Mouse (Mus musculus): ENCODE data around the gene Cul4b. TPM values are rescaled to one million over a fixed set of nuclear protein-coding genes. Genes with fewer than 3 reads are reported as not detected.
"Not testable (repeated sequence)": the region's sequence is repeated elsewhere in the genome, so short reads cannot be mapped to it uniquely, and the experiment has no call there.

The Cul4b gene
- polyA plus RNA-seq, 1 experiment from 2014 or later, result 81.9 TPM

DNA sequence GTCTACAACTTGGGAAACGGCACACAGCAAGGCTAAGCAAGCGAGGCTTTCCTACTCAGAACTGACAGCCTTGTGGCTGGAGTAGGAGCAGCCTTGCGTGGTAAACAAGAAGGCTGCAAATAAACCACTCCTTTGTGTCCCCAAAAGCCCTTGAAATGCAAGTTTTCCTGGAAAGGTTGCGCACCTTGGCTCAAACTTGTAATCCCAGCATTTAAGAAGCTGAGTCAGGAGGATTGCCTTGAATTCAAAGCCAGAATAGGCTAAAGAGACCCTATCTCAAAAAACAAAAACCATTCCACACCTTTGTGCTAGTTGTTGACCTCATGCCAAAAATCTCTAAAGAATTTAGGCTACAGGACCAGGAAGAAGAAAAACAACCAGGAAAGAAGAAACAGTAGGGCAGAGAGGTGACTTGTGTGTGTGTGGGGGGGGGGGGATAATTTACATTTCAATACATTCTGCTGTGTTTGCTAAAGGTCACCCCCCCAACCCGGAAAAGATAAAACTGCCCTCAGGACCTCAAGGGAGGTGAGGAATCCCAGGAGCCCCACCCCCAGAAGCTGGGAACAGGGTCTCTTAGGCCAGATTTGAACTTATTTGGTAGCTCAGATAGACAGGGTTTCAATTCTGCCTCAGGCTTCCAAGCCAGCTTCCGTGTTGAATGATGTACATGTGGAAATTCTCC lies 9.3 kb downstream of the Cul4b start:
- 71% methylated on average over 6 of the region's 6 CpGs for WGBS
- no peaks in the 10 kb centered on the region for H3K36me3 ChIP-seq (replicated peaks; ENCODE audit: control insufficient read depth, insufficient read depth, low read depth, low read length)
- no peak overlapping the region for H3K9ac ChIP-seq (replicated peaks; ENCODE audit: low read length)
- no peaks in the 10 kb centered on the region for H3K27me3 ChIP-seq (ENCODE audit: control insufficient read depth, insufficient read depth, low read length)
- no peaks in the 10 kb centered on the region for H3K4me1 ChIP-seq (ENCODE audit: control insufficient read depth, insufficient read depth, low read length)
- no peak for ATAC-seq (replicated peaks; ENCODE audit: insufficient number of reproducible peaks, low FRiP score, low TSS enrichment, low read depth)
- no peak overlapping the region for H3K27ac ChIP-seq (replicated peaks; ENCODE audit: low read depth, low read length)
- DNase-seq (ENCODE audit: low spot score), result no peak
- no peak overlapping the region for H3K4me2 ChIP-seq (ENCODE audit: low read depth, low read length)
- no peak overlapping the region for H3K4me3 ChIP-seq (ENCODE audit: low read depth, low read length)
- H3K9me3 ChIP-seq (replicated peaks; ENCODE audit: control insufficient read depth, low read length), result no peaks in the 10 kb centered on the region

DNA sequence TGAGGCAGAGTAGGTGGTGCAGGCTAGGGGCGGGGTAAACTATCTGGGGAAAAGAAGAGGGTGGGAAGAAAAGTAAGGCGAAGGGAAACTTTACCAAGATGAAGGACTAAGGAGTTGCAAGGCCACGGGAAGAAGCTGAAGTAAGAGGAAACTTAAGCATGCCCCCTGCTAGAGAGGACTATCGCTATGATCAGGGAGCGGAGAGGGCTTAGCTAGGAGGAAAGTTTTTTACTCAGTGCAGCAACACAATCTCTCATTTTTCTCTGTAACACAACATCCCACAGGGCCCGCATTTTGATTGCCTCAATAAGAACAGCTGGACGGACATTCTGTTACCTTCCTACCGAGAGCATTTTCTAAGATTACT lies 10.8 kb downstream of the Cul4b start:
- WGBS, result 10% methylated on average over 8 of the region's 8 CpGs
- peak overlapping the region; percentile 49 for H3K4me3 ChIP-seq (ENCODE audit: low read depth, low read length)
- DNase-seq (ENCODE audit: low spot score) (no peak), ATAC-seq (replicated peaks; ENCODE audit: insufficient number of reproducible peaks, low FRiP score, low TSS enrichment, low read depth) (no peak; the same call in 1 of the 2 replicates)
- H3K36me3 ChIP-seq (replicated peaks; ENCODE audit: control insufficient read depth, insufficient read depth, low read depth, low read length), result no peaks in the 10 kb centered on the region
- peak overlapping the region; percentile 59; the same call in 1 of the 2 replicates for H3K27ac ChIP-seq (replicated peaks; ENCODE audit: low read depth, low read length)
- H3K9ac ChIP-seq (replicated peaks; ENCODE audit: low read length), result peak overlapping the region; percentile 53
- H3K4me1 ChIP-seq (ENCODE audit: control insufficient read depth, insufficient read depth, low read length), result no peaks in the 10 kb centered on the region
- H3K4me2 ChIP-seq (ENCODE audit: low read depth, low read length), result peak overlapping the region; percentile 33
- H3K9me3 ChIP-seq (replicated peaks; ENCODE audit: control insufficient read depth, low read length), result no peaks in the 10 kb centered on the region
- no peaks in the 10 kb centered on the region for H3K27me3 ChIP-seq (ENCODE audit: control insufficient read depth, insufficient read depth, low read length)

DNA sequence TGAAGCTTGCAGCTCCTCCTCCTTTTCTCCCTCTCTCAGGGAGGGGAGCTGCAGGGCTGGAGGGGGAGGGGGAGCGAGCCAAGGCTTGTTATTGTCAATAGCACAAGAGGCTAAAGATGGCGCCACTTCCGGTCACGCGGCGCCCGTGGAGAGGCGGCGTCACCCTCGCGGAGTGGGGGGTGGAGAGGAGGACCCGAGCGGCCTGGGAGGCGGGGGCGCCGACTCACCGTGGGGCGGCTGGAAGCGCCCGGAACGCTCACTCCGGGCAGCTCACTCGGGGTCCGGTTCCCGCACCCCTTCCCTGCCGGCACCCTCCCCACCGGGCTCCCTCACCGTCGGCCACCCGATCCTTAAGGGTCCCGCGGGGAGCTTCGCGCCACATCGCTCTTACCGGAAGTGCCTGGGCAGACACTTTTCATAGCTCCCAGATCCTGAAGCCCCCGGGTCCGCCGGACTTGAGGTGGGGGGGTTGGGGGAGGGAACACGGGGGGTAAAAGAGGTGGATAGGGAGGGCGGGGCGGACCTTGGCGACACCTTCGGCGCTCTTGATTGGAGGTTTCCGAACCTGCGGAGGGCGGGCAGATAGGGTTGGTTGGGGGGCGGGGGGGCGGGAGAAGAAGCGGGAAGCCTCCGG lies 11.3 kb downstream of the Cul4b start:
- peak overlapping the region; percentile 68 for H3K9ac ChIP-seq (replicated peaks; ENCODE audit: low read length)
- DNase-seq (ENCODE audit: low spot score) (peak; percentile 89), ATAC-seq (replicated peaks; ENCODE audit: insufficient number of reproducible peaks, low FRiP score, low TSS enrichment, low read depth) (peak; percentile 95)
- H3K27ac ChIP-seq (replicated peaks; ENCODE audit: low read depth, low read length), result peak overlapping the region; percentile 86
- WGBS, result 11% methylated on average over 11 of the region's 52 CpGs
- no peaks in the 10 kb centered on the region for H3K27me3 ChIP-seq (ENCODE audit: control insufficient read depth, insufficient read depth, low read length)
- H3K4me1 ChIP-seq (ENCODE audit: control insufficient read depth, insufficient read depth, low read length), result no peaks in the 10 kb centered on the region
- no peaks in the 10 kb centered on the region for H3K36me3 ChIP-seq (replicated peaks; ENCODE audit: control insufficient read depth, insufficient read depth, low read depth, low read length)
- peak overlapping the region; percentile 49 for H3K4me3 ChIP-seq (ENCODE audit: low read depth, low read length)
- H3K4me2 ChIP-seq (ENCODE audit: low read depth, low read length), result no peak overlapping the region
- no peaks in the 10 kb centered on the region for H3K9me3 ChIP-seq (replicated peaks; ENCODE audit: control insufficient read depth, low read length)

- WGBS, result 21% methylated on average over 13 of the region's 19 CpGs
Observed at GRCm38 (mm10) chrX:38563941-38564541, 12.0 kb downstream of the Cul4b start.

GRCm38 (mm10) chrX:38553255-38553654 lies 22.7 kb downstream of the Cul4b start:
- H3K4me3 ChIP-seq (ENCODE audit: low read depth, low read length), result no peak overlapping the region

More at GRCm38 (mm10) chrX:38563941-38564541, 12.0 kb downstream of the Cul4b start:
- Histone ChIP-seq H3K27me3 (ENCODE audit: control insufficient read depth, insufficient read depth, low read length) (no peaks in the 10 kb centered on the region), H3K36me3 (replicated peaks; ENCODE audit: control insufficient read depth, insufficient read depth, low read depth, low read length) (no peaks in the 10 kb centered on the region), H3K27ac (replicated peaks; ENCODE audit: low read depth, low read length) (peak overlapping the region; percentile 86), H3K9me3 (replicated peaks; ENCODE audit: control insufficient read depth, low read length) (no peaks in the 10 kb centered on the region), H3K4me3 (ENCODE audit: low read depth, low read length) (peak overlapping the region; percentile 49), H3K4me2 (ENCODE audit: low read depth, low read length) (peak overlapping the region; percentile 59), H3K9ac (replicated peaks; ENCODE audit: low read length) (peak overlapping the region; percentile 68), H3K4me1 (ENCODE audit: control insufficient read depth, insufficient read depth, low read length) (no peaks in the 10 kb centered on the region)
- ATAC-seq (replicated peaks; ENCODE audit: insufficient number of reproducible peaks, low FRiP score, low TSS enrichment, low read depth) (no peak; the same call in 1 of the 2 replicates), DNase-seq (ENCODE audit: low spot score) (no peak)

GRCm38 (mm10) chrX:38514556-38514955 lies 61.4 kb downstream of the Cul4b start:
- Histone ChIP-seq H3K4me3 (ENCODE audit: low read depth, low read length) (no peak overlapping the region), H3K27ac (replicated peaks; ENCODE audit: low read depth, low read length) (no peak overlapping the region), H3K9me3 (replicated peaks; ENCODE audit: control insufficient read depth, low read length) (no peaks in the 10 kb centered on the region), H3K9ac (replicated peaks; ENCODE audit: low read length) (no peak overlapping the region), H3K4me1 (ENCODE audit: control insufficient read depth, insufficient read depth, low read length) (no peaks in the 10 kb centered on the region), H3K4me2 (ENCODE audit: low read depth, low read length) (no peak overlapping the region), H3K27me3 (ENCODE audit: control insufficient read depth, insufficient read depth, low read length) (no peaks in the 10 kb centered on the region), H3K36me3 (replicated peaks; ENCODE audit: control insufficient read depth, insufficient read depth, low read depth, low read length) (no peaks in the 10 kb centered on the region)
- ATAC-seq (replicated peaks; ENCODE audit: insufficient number of reproducible peaks, low FRiP score, low TSS enrichment, low read depth), result no peak
- 4% methylated on average over 7 of the region's 7 CpGs for whole genome bisulfite sequencing
- DNase-seq (ENCODE audit: low spot score), result peak; percentile 66

More at GRCm38 (mm10) chrX:38553255-38553654, 22.7 kb downstream of the Cul4b start:
- no peak overlapping the region for H3K4me2 ChIP-seq (ENCODE audit: low read depth, low read length)
- ATAC-seq (replicated peaks; ENCODE audit: insufficient number of reproducible peaks, low FRiP score, low TSS enrichment, low read depth), result no peak
- H3K9ac ChIP-seq (replicated peaks; ENCODE audit: low read length), result no peak overlapping the region
- no peaks in the 10 kb centered on the region for H3K4me1 ChIP-seq (ENCODE audit: control insufficient read depth, insufficient read depth, low read length)
- no peaks in the 10 kb centered on the region for H3K27me3 ChIP-seq (ENCODE audit: control insufficient read depth, insufficient read depth, low read length)
- H3K36me3 ChIP-seq (replicated peaks; ENCODE audit: control insufficient read depth, insufficient read depth, low read depth, low read length), result no peaks in the 10 kb centered on the region
- no peak for DNase-seq (ENCODE audit: low spot score)
- H3K27ac ChIP-seq (replicated peaks; ENCODE audit: low read depth, low read length), result no peak overlapping the region
- no peaks in the 10 kb centered on the region for H3K9me3 ChIP-seq (replicated peaks; ENCODE audit: control insufficient read depth, low read length)

DNA sequence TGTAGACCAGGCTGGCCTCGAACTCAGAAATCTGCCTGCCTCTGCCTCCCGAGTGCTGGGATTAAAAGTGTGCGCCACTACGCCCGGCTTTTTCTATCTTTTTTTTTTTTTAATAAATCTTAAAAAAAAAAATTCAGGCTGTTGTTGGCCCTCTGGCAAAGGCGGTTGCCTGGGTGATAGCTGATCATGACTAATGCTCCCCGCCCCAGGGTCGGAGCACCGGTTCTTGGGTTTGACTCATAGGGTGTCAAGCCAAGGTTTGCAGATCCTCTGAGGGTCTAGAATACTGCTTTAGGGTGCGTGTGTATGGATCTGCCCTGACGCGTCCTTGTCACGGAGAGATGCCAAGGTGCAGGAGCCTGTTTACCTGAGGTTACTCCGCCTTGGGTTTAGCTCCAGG lies 71.2 kb downstream of the Cul4b start:
- DNase-seq (ENCODE audit: low spot score), result no peak
- 92% methylated on average over 13 of the region's 14 CpGs for WGBS
- Histone ChIP-seq H3K4me1 (ENCODE audit: control insufficient read depth, insufficient read depth, low read length) (no peaks in the 10 kb centered on the region), H3K4me3 (ENCODE audit: low read depth, low read length) (no peak overlapping the region), H3K27me3 (ENCODE audit: control insufficient read depth, insufficient read depth, low read length) (no peaks in the 10 kb centered on the region), H3K27ac (replicated peaks; ENCODE audit: low read depth, low read length) (no peak overlapping the region), H3K9me3 (replicated peaks; ENCODE audit: control insufficient read depth, low read length) (no peaks in the 10 kb centered on the region), H3K4me2 (ENCODE audit: low read depth, low read length) (no peak overlapping the region), H3K36me3 (replicated peaks; ENCODE audit: control insufficient read depth, insufficient read depth, low read depth, low read length) (no peaks in the 10 kb centered on the region), H3K9ac (replicated peaks; ENCODE audit: low read length) (no peak overlapping the region)
- ATAC-seq (replicated peaks; ENCODE audit: insufficient number of reproducible peaks, low FRiP score, low TSS enrichment, low read depth), result no peak

DNA sequence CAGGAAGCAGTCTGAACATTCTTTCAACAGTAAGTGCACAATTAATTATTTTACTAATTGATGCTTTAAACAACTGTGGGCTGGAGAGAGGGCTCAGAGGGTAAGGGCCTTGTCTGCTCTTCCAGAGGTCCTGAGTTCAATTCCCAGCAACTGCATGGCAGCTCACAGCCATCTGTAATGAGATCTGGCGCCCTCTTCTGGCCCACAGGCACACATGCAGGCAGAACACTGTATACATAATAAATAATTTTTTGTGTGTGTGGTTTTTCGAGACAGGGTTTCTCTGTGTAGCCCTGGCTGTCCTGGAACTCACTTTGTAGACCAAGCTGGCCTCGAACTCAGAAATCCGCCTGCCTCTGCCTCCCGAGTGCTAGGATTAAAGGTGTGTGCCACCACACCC lies 73.8 kb downstream of the Cul4b start:
- H3K36me3 ChIP-seq (replicated peaks; ENCODE audit: control insufficient read depth, insufficient read depth, low read depth, low read length), result not testable (repeated sequence)

More for the DNA sequence above, 73.8 kb downstream of the Cul4b start:
- not testable (repeated sequence) for H3K4me2 ChIP-seq (ENCODE audit: low read depth, low read length); H3K4me3 ChIP-seq (ENCODE audit: low read depth, low read length); H3K9me3 ChIP-seq (replicated peaks; ENCODE audit: control insufficient read depth, low read length); DNase-seq (ENCODE audit: low spot score); H3K9ac ChIP-seq (replicated peaks; ENCODE audit: low read length); H3K27ac ChIP-seq (replicated peaks; ENCODE audit: low read depth, low read length); H3K4me1 ChIP-seq (ENCODE audit: control insufficient read depth, insufficient read depth, low read length); ATAC-seq (replicated peaks; ENCODE audit: insufficient number of reproducible peaks, low FRiP score, low TSS enrichment, low read depth); H3K27me3 ChIP-seq (ENCODE audit: control insufficient read depth, insufficient read depth, low read length)
- WGBS, result 80% methylated on average over 5 of the region's 5 CpGs
